Mouse (Mus musculus) forebrain, embryonic 14.5 days (tissue): ENCODE measurements around the gene Rora. TPM values are rescaled to one million over a fixed set of nuclear protein-coding genes. Genes with fewer than 3 reads are reported as not detected.

ENCODE experiments used
- ATAC-seq: fragments of 200-750 bp; cut with Nextera tagmentation; 2 replicates; pipeline ENCODE4 v1.8.0; 2017; ENCODE audit warnings: mild to moderate bottlenecking, moderate library complexity
- DNase-seq: peaks from one replicate; pipeline ENCODE4 v3.0.0-alpha.2; 2015; ENCODE audit warnings: low spot score
- H3K27ac ChIP-seq: fragments of 300-500 bp; sonication (generic); 2 replicates; pipeline ENCODE4 v1.5.1; 2014; ENCODE audit warnings: low read depth, mild to moderate bottlenecking, control low read depth, low read length, moderate library complexity
- H3K27me3 ChIP-seq: fragments of 300-500 bp; sonication (generic); replicated peaks from 2 replicates; pipeline ENCODE4 v1.6.1; 2014; ENCODE audit warnings: low read length, control low read depth, mixed read lengths; ENCODE audit not compliant: control insufficient read depth, insufficient read depth
- H3K36me3 ChIP-seq: fragments of 300-500 bp; sonication (generic); 2 replicates; pipeline ENCODE4 v1.6.1; 2014; ENCODE audit warnings: low read length, control low read depth; ENCODE audit not compliant: control insufficient read depth, insufficient read depth
- H3K4me1 ChIP-seq: fragments of 300-500 bp; sonication (generic); 2 replicates; pipeline ENCODE4 v1.6.1; 2014; ENCODE audit warnings: antibody characterized with exemption, low read length, control low read depth; ENCODE audit not compliant: control insufficient read depth, insufficient read depth
- H3K4me2 ChIP-seq: fragments of 300-500 bp; sonication (generic); 2 replicates; pipeline ENCODE4 v1.6.1; 2014; ENCODE audit warnings: mild to moderate bottlenecking, control low read depth, low read length
- H3K4me3 ChIP-seq: fragments of 300-500 bp; sonication (generic); 2 replicates; pipeline ENCODE4 v1.5.1; 2014; ENCODE audit warnings: low read depth, low read length, control low read depth
- H3K9ac ChIP-seq: fragments of 300-500 bp; sonication (generic); 2 replicates; pipeline ENCODE4 v1.6.1; 2014; ENCODE audit warnings: mild to moderate bottlenecking, low read length, control low read depth, moderate library complexity
- H3K9me3 ChIP-seq: fragments of 300-500 bp; sonication (generic); replicated peaks from 2 replicates; pipeline ENCODE4 v1.6.1; 2016; ENCODE audit warnings: low read length, control low read depth, mixed read lengths; ENCODE audit not compliant: control insufficient read depth
- WGBS: fragments of 180-500 bp; shearing (Covaris S2); extraction: QIAGEN DNeasy Blood & Tissue Kit; methylation state at CpG from one replicate; pipeline ENCODE4 v1.1.7; 2014; 5-methylcytosine and 5-hydroxymethylcytosine counted together
- polyA plus RNA-seq: library from polyadenylated mRNA; unstranded; fragments of >200 nt; fragmentation: Nextera tagmentation; extraction: Ambion mirVana; gene quantifications from 2 replicates; pipeline ENCODE4 v1.2.1, GENCODE M21; 2014

The Rora gene
- polyA plus RNA-seq, 1 experiment from 2014 or later, result 15.2 TPM

DNA sequence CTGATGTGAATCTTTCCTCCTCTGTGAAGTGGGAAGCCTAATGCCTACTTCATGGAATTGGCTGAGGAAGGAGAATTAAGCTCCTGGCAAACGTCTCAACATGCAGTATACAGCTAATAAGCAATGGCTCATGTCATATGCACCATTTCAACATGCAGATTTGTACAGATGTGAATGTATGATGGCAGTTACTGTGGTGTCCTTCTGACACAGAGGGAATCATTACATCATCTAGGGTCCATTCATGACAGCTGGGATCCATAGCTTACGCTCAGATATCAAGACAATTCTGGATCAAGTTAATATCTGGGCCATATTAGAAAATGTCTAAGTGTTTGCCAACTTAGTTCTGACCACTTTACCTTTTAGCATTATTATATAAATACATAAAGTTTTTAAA lies 199.3 kb downstream of the Rora start:
- no peak overlapping the region for H3K9ac ChIP-seq
- H3K36me3 ChIP-seq, result no peaks in the 10 kb centered on the region
- no peak for DNase-seq
- no peaks in the 10 kb centered on the region for H3K27me3 ChIP-seq
- H3K27ac ChIP-seq, result no peak overlapping the region
- no peak for ATAC-seq
- H3K4me1 ChIP-seq, result peaks cover 4% of the 10 kb centered on the region
- no peak overlapping the region for H3K4me3 ChIP-seq
- WGBS, result 92% methylated on average over 2 of the region's 2 CpGs
- no peak overlapping the region for H3K4me2 ChIP-seq
- H3K9me3 ChIP-seq, result no peaks in the 10 kb centered on the region

DNA sequence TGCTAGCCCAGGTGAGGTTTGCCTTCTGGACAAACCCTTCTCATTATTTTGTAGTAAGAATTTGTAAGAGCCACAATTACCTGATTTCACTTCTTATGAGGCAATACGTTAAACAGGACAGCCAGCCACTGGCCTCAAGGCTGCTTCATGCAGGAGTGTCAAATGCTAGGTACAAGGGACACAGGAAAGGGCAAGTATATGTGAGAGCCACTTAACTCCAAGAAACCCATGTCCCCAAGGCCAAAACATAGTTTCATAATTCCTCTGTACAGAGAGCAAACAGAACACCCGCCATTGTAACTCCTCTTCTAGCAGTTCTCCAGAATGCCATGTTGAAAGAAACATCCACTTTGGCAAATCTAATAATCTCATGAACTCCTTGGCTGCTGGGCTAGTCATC lies 205.9 kb downstream of the Rora start:
- H3K4me3 ChIP-seq, result no peak overlapping the region
- no peaks in the 10 kb centered on the region for H3K36me3 ChIP-seq
- H3K4me1 ChIP-seq, result no peaks in the 10 kb centered on the region
- H3K4me2 ChIP-seq, result no peak overlapping the region
- peaks cover 4% of the 10 kb centered on the region; the same call in 1 of the 2 replicates for H3K9me3 ChIP-seq
- H3K9ac ChIP-seq, result no peak overlapping the region
- ATAC-seq (no peak), DNase-seq (no peak)
- no peak overlapping the region for H3K27ac ChIP-seq
- WGBS, result 87% methylated on average over 2 of the region's 2 CpGs
- no peaks in the 10 kb centered on the region for H3K27me3 ChIP-seq

DNA sequence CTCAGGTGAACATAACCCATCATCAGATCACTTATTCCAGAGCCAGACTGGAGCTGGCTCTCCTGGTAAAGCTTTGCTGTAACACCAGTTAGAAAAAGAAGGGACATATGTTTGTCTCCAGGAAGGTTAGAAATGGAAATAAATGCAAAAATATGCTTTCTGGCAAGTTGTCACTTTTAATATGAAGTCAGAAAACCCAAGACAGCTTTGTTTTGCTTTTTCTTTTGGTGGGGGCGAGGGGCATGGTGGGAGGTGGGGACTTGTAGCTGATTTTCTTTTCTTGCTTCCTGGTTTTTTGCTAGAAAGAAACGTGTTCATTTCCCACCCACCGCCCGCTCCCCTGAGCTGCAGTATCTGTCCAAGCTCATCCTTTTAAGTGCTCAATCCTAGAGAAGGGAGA lies 212.7 kb downstream of the Rora start:
- Histone ChIP-seq H3K4me1 (peaks cover 14% of the 10 kb centered on the region), H3K36me3 (no peaks in the 10 kb centered on the region), H3K27me3 (no peaks in the 10 kb centered on the region), H3K9me3 (peaks cover 4% of the 10 kb centered on the region; the same call in 1 of the 2 replicates), H3K4me2 (no peak overlapping the region), H3K27ac (no peak overlapping the region), H3K4me3 (no peak overlapping the region), H3K9ac (no peak overlapping the region)
- 54% methylated on average over 4 of the region's 4 CpGs for WGBS
- peak; percentile 53 for DNase-seq
- ATAC-seq, result no peak

DNA sequence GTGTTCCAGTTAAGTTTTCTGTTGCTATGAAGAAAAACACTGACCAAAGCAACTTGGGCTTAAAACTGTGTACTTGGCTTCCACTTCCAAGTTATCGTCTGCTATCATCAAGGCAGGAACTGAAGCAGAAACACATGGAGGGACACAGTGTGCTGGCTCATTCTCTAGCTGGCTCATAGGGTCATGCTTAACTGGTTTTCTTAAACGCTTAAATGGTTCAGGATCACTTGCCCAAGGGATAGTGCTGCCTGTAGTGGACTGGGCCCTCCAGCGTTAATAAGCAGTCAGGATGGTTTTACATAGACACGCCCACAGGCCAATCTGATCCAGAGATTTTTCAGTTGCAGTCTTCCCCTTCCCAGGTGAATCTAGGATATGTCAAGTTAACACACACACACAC lies 220.3 kb downstream of the Rora start:
- WGBS, result 89% methylated on average over 4 of the region's 4 CpGs
- ATAC-seq (no peak), DNase-seq (no peak)

DNA sequence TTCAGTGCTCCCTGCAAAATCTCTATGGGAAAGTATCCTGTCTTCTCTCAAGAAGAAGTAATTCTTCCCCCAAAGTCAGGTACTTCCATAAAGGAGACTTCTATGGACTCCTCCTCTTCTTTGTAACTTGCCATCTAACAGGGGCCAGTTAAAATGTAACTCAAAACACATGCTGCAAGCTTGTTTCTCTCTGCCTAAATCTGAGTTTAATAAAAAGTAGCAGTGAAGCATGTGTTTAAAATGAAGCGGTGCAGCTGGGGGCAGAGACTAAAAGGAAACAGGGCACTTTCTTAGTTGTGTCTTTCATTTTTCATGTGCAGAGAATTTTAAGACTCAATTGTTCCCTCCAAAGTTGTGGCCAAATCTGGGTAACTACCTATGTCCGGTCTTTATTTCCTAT lies 221.0 kb downstream of the Rora start:
- WGBS, result 93% methylated on average over 2 of the region's 2 CpGs
- H3K4me2 ChIP-seq, result no peak overlapping the region
- no peaks in the 10 kb centered on the region for H3K36me3 ChIP-seq
- ATAC-seq (no peak), DNase-seq (no peak)
- H3K4me1 ChIP-seq, result no peaks in the 10 kb centered on the region
- no peaks in the 10 kb centered on the region for H3K9me3 ChIP-seq
- H3K27me3 ChIP-seq, result no peaks in the 10 kb centered on the region
- no peak overlapping the region for H3K4me3 ChIP-seq
- no peak overlapping the region for H3K9ac ChIP-seq
- no peak overlapping the region for H3K27ac ChIP-seq

More for the DNA sequence above, 220.3 kb downstream of the Rora start:
- Histone ChIP-seq H3K9ac (no peak overlapping the region), H3K4me3 (no peak overlapping the region), H3K9me3 (no peaks in the 10 kb centered on the region), H3K27me3 (no peaks in the 10 kb centered on the region), H3K4me2 (no peak overlapping the region), H3K4me1 (no peaks in the 10 kb centered on the region), H3K36me3 (no peaks in the 10 kb centered on the region), H3K27ac (no peak overlapping the region)

DNA sequence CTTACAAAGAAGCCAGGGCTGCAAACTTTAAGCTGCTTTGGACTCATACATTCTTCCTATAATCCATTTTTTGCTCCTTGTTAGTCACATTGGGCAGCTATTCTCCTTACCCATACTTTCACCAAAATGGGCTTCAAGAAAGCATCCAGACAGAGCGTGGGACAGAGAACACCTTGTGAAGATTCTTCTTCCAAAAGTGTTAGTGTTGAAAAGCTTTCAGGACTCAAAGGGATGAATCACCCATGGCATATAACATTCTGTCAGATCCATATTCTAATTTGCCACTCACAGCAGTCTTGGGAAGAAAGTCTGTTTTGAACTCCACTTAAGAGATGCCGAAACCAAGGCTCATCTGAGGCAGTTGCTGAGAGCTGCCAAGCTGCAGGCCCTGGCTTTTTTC lies 222.2 kb downstream of the Rora start:
- H3K9me3 ChIP-seq, result no peaks in the 10 kb centered on the region
- H3K27me3 ChIP-seq, result no peaks in the 10 kb centered on the region
- H3K27ac ChIP-seq, result no peak overlapping the region
- H3K4me3 ChIP-seq, result no peak overlapping the region
- no peaks in the 10 kb centered on the region for H3K36me3 ChIP-seq
- no peak overlapping the region for H3K9ac ChIP-seq
- H3K4me1 ChIP-seq, result peaks cover 5% of the 10 kb centered on the region; the same call in 1 of the 2 replicates
- DNase-seq, result no peak
- WGBS, result 97% methylated on average over 2 of the region's 2 CpGs
- no peak for ATAC-seq
- no peak overlapping the region for H3K4me2 ChIP-seq

DNA sequence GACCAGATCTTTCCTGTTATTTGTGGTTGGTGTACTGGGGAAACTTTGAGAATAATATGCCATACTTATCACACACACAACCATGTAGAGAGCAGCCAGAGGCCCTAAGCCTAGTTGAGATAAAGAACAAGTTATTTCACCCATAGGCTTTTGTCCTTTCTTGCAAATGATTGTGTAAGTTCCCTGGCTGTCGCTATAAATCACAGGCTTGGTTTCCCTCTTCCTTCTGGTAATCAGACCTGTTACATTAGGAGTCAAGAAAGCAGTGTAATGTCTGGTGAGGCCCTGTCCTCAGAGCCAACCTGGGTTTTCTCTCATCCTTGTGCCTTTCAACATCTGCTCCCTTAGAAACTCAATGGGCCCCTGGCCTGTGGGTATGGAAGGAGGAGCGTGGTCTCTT lies 222.7 kb downstream of the Rora start:
- H3K9ac ChIP-seq, result no peak overlapping the region

DNA sequence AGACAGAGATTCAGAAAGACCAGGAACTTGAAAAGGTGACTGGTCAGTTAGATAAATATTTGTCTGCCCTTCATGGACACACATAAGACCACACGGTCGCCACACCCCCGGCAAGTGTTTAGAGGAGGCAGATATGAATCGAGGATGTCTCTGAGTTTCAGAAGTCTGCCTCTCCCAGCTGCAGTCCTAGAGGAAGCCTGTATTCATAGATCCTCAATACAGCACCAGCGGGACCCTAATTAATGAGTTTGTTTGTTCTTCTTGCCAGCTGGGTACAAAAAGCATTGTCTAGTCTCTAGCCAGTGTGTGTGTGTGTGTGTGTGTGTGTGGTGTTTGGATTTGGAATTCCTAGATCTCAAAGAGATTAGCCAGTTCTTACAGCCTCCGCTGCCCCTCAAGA lies 228.3 kb downstream of the Rora start:
- no peak overlapping the region for H3K4me2 ChIP-seq
- H3K4me1 ChIP-seq, result peaks cover 19% of the 10 kb centered on the region; the same call in 1 of the 2 replicates
- no peak overlapping the region for H3K27ac ChIP-seq
- DNase-seq (peak; percentile 80), ATAC-seq (peak; percentile 69)
- no peaks in the 10 kb centered on the region for H3K36me3 ChIP-seq
- H3K9me3 ChIP-seq, result no peaks in the 10 kb centered on the region
- 4% methylated on average over 6 of the region's 6 CpGs for WGBS
- H3K4me3 ChIP-seq, result no peak overlapping the region
- no peak overlapping the region for H3K9ac ChIP-seq
- H3K27me3 ChIP-seq, result no peaks in the 10 kb centered on the region

More for the DNA sequence above, 222.7 kb downstream of the Rora start:
- H3K4me3 ChIP-seq, result no peak overlapping the region
- H3K4me2 ChIP-seq, result no peak overlapping the region
- 90% methylated on average over 2 of the region's 2 CpGs for WGBS
- H3K9me3 ChIP-seq, result no peaks in the 10 kb centered on the region
- H3K27me3 ChIP-seq, result no peaks in the 10 kb centered on the region
- no peaks in the 10 kb centered on the region for H3K36me3 ChIP-seq
- H3K27ac ChIP-seq, result no peak overlapping the region
- ATAC-seq (no peak), DNase-seq (no peak)
- H3K4me1 ChIP-seq, result peaks cover 9% of the 10 kb centered on the region; the same call in 1 of the 2 replicates

DNA sequence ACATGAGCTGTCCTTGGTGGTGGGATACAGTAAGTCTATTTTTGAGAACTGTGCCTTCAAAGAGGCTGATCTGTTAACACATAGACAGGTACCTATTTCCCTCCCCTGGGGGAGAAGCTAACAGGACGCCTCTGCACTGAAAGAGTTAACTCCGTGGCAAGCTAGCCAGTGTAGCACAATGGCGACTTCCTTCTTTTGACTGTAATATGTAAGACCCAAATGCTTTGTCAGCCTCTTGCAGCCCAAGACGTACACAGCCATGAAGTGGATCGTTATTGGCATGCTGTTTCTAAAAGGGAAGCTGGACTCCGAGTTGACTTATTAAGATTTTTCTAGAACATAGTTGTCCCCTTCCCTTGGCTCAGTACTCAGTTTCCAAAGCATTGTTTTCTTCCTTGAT lies 229.4 kb downstream of the Rora start:
- Histone ChIP-seq H3K4me2 (no peak overlapping the region), H3K27ac (no peak overlapping the region), H3K9me3 (no peaks in the 10 kb centered on the region), H3K36me3 (no peaks in the 10 kb centered on the region), H3K27me3 (no peaks in the 10 kb centered on the region), H3K9ac (no peak overlapping the region), H3K4me3 (no peak overlapping the region), H3K4me1 (peaks cover 19% of the 10 kb centered on the region; the same call in 1 of the 2 replicates)
- 17% methylated on average over 6 of the region's 6 CpGs for WGBS
- no peak for DNase-seq
- ATAC-seq, result no peak
